Mouse (Mus musculus) v-Abl transformed pro-B cells (cell line): Measurements from ENCODE around the gene Arpc4.

Experiments
- in situ Hi-C, 2 experiments: fragments of 400-800 bp; cut with MboI; formaldehyde crosslinking; loops; one replicate each; pipeline ENCODE4 v1.15.1; 2025; ENCODE audit not compliant: unreplicated experiment in 2 of 2

Arpc4 gene

DNA sequence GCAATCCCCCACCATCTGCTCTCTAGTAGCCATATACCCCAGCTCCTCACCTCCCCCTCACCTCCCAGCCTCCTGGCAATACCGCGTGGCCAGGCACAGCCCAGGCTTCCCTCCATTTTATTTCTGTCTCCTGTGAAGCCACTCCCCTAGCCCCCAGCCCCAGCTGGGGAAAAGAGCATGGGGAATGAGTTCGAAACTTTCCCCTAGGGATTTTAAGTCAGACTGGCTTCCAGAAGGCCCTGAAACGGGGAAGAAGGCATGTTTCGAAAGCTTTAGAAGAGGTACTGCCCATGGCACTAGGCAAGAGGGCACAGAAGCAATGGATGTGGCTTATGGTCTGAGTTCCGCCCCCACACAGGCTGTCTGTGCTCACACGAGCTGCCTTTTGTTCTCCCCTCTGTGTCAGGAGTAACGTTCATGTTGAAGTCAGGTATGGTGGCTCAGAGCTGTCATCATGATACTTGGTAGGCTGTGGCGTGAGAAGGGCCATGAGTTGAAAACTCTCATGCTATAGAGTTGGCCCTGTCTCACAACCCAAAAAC, 57.8 kb downstream of the Arpc4 start, which contains the start of gene Cidec:
TSS of gene Cidec (minus strand) at position 97 of the 542 bp plus-strand sequence.
- in situ Hi-C loops, result loop anchor here in 1 of 2 experiments (25.0 kb wide), 1 partner anchor 627 kb away; no protein-coding TSS in a partner anchor

DNA sequence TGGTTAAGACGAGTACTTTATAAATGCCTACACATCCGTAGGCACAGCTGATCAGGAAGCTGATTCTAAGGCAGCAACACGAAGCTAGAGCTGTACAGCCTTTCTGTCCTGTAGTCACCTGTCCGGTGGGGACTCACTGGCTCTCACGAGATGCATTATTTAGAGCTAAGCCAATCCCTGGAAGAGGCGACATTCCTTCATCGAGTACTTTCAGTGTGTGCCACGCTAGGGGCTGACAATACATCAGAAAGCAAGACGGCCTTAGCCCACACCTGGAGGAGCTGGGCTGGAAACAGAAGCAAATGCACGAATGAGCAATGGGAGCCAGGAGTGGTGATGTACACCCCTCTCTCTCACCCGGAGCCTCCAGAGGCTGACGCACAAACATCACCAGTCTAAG, 59.2 kb downstream of the Arpc4 start:
- in situ Hi-C loops, result loop anchor here in 1 of 2 experiments (25.0 kb wide), 1 partner anchor 625 kb away; no protein-coding TSS in a partner anchor

DNA sequence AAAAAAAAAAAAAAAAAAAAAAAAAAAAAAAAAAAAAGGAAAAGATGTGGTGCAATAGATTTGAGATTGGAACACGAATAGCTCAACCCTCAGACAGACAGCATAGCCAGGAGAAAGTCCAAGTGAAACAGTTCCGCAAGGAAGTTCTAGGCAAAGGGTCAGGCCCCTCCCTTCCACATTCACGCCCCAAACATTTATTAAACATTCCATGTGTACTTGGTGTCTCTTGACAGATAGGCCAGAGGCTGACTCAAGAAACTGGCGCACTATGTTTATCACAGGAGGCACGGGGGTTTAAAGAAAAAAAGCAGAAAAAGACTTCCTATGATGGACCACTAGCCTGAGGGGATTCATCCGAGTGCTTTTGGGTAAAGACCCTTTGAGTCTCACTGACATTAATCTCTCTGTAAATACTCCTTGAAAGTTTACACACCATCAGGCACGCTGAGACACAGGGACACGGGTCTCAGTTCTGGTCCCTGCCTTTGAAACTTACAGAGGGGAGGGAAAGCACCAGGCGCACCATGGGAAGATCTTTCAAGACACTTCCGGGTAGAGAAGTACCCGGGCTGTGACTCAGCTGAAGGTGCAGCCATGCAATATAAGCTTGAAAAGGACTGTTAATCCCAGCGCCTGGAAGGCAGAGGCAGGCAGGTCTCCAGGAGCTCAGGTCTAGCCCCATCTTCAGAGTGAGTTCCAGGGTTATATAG, 61.0 kb downstream of the Arpc4 start:
- in situ Hi-C loops, result loop anchor here in 1 of 2 experiments (25.0 kb wide), 1 partner anchor 623 kb away; no protein-coding TSS in a partner anchor
